Mouse (Mus musculus): ENCODE results near the gene Dap. TPM values are rescaled to one million over a fixed set of nuclear protein-coding genes. Genes with fewer than 3 reads are reported as not detected.

Gene Dap
- polyA plus RNA-seq, 1 experiment from 2014 or later = 87.1 TPM

GRCm38 (mm10) chr15:31296882-31297776, 73.0 kb downstream of the Dap start:
- no peak; the same call in 1 of the 2 replicates for ATAC-seq (ENCODE audit: low FRiP score, low TSS enrichment)
- H3K4me1 ChIP-seq (ENCODE audit: control insufficient read depth, insufficient read depth, low read length) = peaks cover 20% of the 10 kb centered on the region; the same call in 1 of the 2 replicates
- H3K36me3 ChIP-seq (ENCODE audit: control insufficient read depth, insufficient read depth, low read length) = no peaks in the 10 kb centered on the region
- H3K27ac ChIP-seq (ENCODE audit: low read depth, low read length) = no peak overlapping the region
- H3K9ac ChIP-seq (ENCODE audit: low read depth, low read length) = no peak overlapping the region
- peaks cover 28% of the 10 kb centered on the region for H3K27me3 ChIP-seq (ENCODE audit: control insufficient read depth, insufficient read depth, low read length)
- H3K9me3 ChIP-seq (ENCODE audit: control insufficient read depth, low read length) = no peaks in the 10 kb centered on the region
- H3K4me2 ChIP-seq (replicated peaks; ENCODE audit: low read depth, low read length) = peak overlapping the region; percentile 41
- 10% methylated on average over 40 of the region's 40 CpGs for WGBS
- H3K4me3 ChIP-seq (ENCODE audit: low read length) = peak overlapping the region; percentile 15; the same call in 1 of the 2 replicates

DNA sequence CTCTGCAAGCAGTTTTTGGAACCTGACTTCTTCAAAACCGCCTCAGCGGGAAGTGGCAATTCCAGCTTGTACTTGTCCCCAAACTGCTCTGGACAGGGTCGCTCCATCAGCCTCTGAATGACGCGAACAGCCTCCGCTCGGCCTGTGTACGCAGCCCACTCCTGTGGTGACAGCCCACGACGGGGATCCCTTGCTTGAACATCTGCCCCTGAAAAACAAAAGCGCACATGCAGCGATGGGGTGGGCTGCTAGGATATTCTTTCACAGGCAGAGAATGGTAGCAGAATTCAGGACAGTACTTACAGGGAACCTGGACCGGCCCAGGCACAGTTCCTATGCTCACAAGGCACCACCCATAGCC, 73.6 kb downstream of the Dap start:
- Histone ChIP-seq H3K9me3 (ENCODE audit: control insufficient read depth, low read length) (no peaks in the 10 kb centered on the region), H3K9ac (ENCODE audit: low read depth, low read length) (no peak overlapping the region), H3K4me2 (replicated peaks; ENCODE audit: low read depth, low read length) (peak overlapping the region; percentile 41), H3K36me3 (ENCODE audit: control insufficient read depth, insufficient read depth, low read length) (no peaks in the 10 kb centered on the region), H3K27me3 (ENCODE audit: control insufficient read depth, insufficient read depth, low read length) (peaks cover 28% of the 10 kb centered on the region), H3K4me1 (ENCODE audit: control insufficient read depth, insufficient read depth, low read length) (peaks cover 16% of the 10 kb centered on the region; the same call in 1 of the 2 replicates), H3K27ac (ENCODE audit: low read depth, low read length) (no peak overlapping the region), H3K4me3 (ENCODE audit: low read length) (peak overlapping the region; percentile 15; the same call in 1 of the 2 replicates)
- 16% methylated on average over 13 of the region's 13 CpGs for WGBS
- ATAC-seq (ENCODE audit: low FRiP score, low TSS enrichment) = no peak

GRCm38 (mm10) chr15:31299258-31299917, 75.3 kb downstream of the Dap start:
- ATAC-seq (ENCODE audit: low FRiP score, low TSS enrichment) = no peak
- Histone ChIP-seq H3K36me3 (ENCODE audit: control insufficient read depth, insufficient read depth, low read length) (no peaks in the 10 kb centered on the region), H3K27me3 (ENCODE audit: control insufficient read depth, insufficient read depth, low read length) (peaks cover 28% of the 10 kb centered on the region), H3K27ac (ENCODE audit: low read depth, low read length) (no peak overlapping the region), H3K4me2 (replicated peaks; ENCODE audit: low read depth, low read length) (no peak overlapping the region), H3K4me3 (ENCODE audit: low read length) (no peak overlapping the region), H3K9ac (ENCODE audit: low read depth, low read length) (no peak overlapping the region), H3K4me1 (ENCODE audit: control insufficient read depth, insufficient read depth, low read length) (peaks cover 9% of the 10 kb centered on the region; the same call in 1 of the 2 replicates), H3K9me3 (ENCODE audit: control insufficient read depth, low read length) (no peaks in the 10 kb centered on the region)
- 54% methylated on average over 6 of the region's 6 CpGs for WGBS

- Histone ChIP-seq H3K9ac (ENCODE audit: low read depth, low read length) (no peak overlapping the region), H3K36me3 (ENCODE audit: control insufficient read depth, insufficient read depth, low read length) (no peaks in the 10 kb centered on the region), H3K4me2 (replicated peaks; ENCODE audit: low read depth, low read length) (no peak overlapping the region), H3K27me3 (ENCODE audit: control insufficient read depth, insufficient read depth, low read length) (peaks cover 8% of the 10 kb centered on the region), H3K27ac (ENCODE audit: low read depth, low read length) (no peak overlapping the region), H3K4me3 (ENCODE audit: low read length) (no peak overlapping the region), H3K4me1 (ENCODE audit: control insufficient read depth, insufficient read depth, low read length) (peaks cover 2% of the 10 kb centered on the region; the same call in 1 of the 2 replicates), H3K9me3 (ENCODE audit: control insufficient read depth, low read length) (no peaks in the 10 kb centered on the region)
- no peak for ATAC-seq (ENCODE audit: low FRiP score, low TSS enrichment)
- 55% methylated on average over 12 of the region's 12 CpGs for WGBS
These were observed 78.3 kb downstream of the Dap start for GRCm38 (mm10) chr15:31302293-31302990.

DNA sequence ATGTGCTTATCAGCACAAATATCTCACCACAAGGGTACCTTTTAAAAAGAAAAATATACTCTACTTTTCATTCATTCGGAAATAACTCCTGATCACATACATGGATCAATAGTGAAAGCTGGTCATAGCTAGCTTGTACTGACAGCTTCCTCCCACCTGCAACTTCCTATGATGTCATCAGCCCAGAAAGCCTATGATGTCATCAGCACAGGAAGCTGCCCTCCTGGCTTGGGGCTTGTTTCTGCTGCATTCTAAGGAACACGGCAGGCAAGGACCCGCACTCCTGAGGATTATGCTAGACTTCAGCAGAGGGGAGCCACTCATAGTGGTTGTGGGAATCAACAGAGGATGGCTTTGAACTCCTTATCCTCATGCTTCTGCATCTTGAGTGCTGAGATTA, 80.2 kb downstream of the Dap start:
- Histone ChIP-seq H3K9ac (ENCODE audit: low read depth, low read length) (no peak overlapping the region), H3K36me3 (ENCODE audit: control insufficient read depth, insufficient read depth, low read length) (no peaks in the 10 kb centered on the region), H3K9me3 (ENCODE audit: control insufficient read depth, low read length) (no peaks in the 10 kb centered on the region), H3K4me1 (ENCODE audit: control insufficient read depth, insufficient read depth, low read length) (no peaks in the 10 kb centered on the region), H3K4me2 (replicated peaks; ENCODE audit: low read depth, low read length) (no peak overlapping the region), H3K4me3 (ENCODE audit: low read length) (no peak overlapping the region), H3K27me3 (ENCODE audit: control insufficient read depth, insufficient read depth, low read length) (no peaks in the 10 kb centered on the region), H3K27ac (ENCODE audit: low read depth, low read length) (no peak overlapping the region)
- ATAC-seq (ENCODE audit: low FRiP score, low TSS enrichment) = no peak
- 87% methylated on average over 3 of the region's 3 CpGs for WGBS

- no peaks in the 10 kb centered on the region for H3K36me3 ChIP-seq (ENCODE audit: control insufficient read depth, insufficient read depth, low read length)
- H3K27ac ChIP-seq (ENCODE audit: low read depth, low read length) = no peak overlapping the region
- H3K27me3 ChIP-seq (ENCODE audit: control insufficient read depth, insufficient read depth, low read length) = no peaks in the 10 kb centered on the region
- no peak overlapping the region for H3K4me3 ChIP-seq (ENCODE audit: low read length)
- ATAC-seq (ENCODE audit: low FRiP score, low TSS enrichment) = no peak
- H3K4me2 ChIP-seq (replicated peaks; ENCODE audit: low read depth, low read length) = no peak overlapping the region
- no peaks in the 10 kb centered on the region for H3K4me1 ChIP-seq (ENCODE audit: control insufficient read depth, insufficient read depth, low read length)
- no peak overlapping the region for H3K9ac ChIP-seq (ENCODE audit: low read depth, low read length)
- no peaks in the 10 kb centered on the region for H3K9me3 ChIP-seq (ENCODE audit: control insufficient read depth, low read length)
- WGBS = 58% methylated on average over 6 of the region's 6 CpGs
These were observed 81.1 kb downstream of the Dap start for GRCm38 (mm10) chr15:31305181-31305580.

- no peak for ATAC-seq (ENCODE audit: low FRiP score, low TSS enrichment)
These were observed 82.6 kb downstream of the Dap start for GRCm38 (mm10) chr15:31306726-31307125.

DNA sequence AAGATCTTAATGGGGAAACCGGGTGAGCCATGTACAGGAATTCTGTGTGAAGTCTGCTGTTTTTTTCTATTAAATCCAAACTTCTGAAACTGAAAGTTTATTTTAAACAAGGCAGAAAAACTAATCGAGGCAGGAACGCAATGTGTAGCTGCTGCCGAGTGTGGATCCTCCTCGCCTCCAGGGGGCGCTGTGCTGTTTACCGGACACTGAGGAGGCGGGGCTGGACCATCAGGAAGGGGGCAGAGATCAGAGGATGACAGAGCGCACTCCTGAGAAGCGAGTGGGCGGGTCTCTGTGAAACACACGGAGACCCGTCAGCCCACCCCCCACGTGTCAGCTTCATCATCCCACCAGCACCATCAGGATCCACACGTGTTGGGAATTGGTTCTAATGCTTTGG, 85.4 kb downstream of the Dap start:
- no peak for ATAC-seq (ENCODE audit: low FRiP score, low TSS enrichment)
- WGBS = 75% methylated on average over 15 of the region's 15 CpGs
- H3K27ac ChIP-seq (ENCODE audit: low read depth, low read length) = no peak overlapping the region

More at GRCm38 (mm10) chr15:31306726-31307125, 82.6 kb downstream of the Dap start:
- H3K4me1 ChIP-seq (ENCODE audit: control insufficient read depth, insufficient read depth, low read length) = no peaks in the 10 kb centered on the region
- no peaks in the 10 kb centered on the region for H3K9me3 ChIP-seq (ENCODE audit: control insufficient read depth, low read length)
- no peak overlapping the region for H3K4me3 ChIP-seq (ENCODE audit: low read length)
- H3K4me2 ChIP-seq (replicated peaks; ENCODE audit: low read depth, low read length) = no peak overlapping the region
- no peak overlapping the region for H3K9ac ChIP-seq (ENCODE audit: low read depth, low read length)
- H3K36me3 ChIP-seq (ENCODE audit: control insufficient read depth, insufficient read depth, low read length) = no peaks in the 10 kb centered on the region
- no peak overlapping the region for H3K27ac ChIP-seq (ENCODE audit: low read depth, low read length)
- 85% methylated on average over 4 of the region's 4 CpGs for WGBS
- H3K27me3 ChIP-seq (ENCODE audit: control insufficient read depth, insufficient read depth, low read length) = no peaks in the 10 kb centered on the region

More for the DNA sequence above, 85.4 kb downstream of the Dap start:
- H3K27me3 ChIP-seq (ENCODE audit: control insufficient read depth, insufficient read depth, low read length) = no peaks in the 10 kb centered on the region
- no peak overlapping the region for H3K4me2 ChIP-seq (replicated peaks; ENCODE audit: low read depth, low read length)
- H3K36me3 ChIP-seq (ENCODE audit: control insufficient read depth, insufficient read depth, low read length) = no peaks in the 10 kb centered on the region
- H3K9ac ChIP-seq (ENCODE audit: low read depth, low read length) = no peak overlapping the region
- no peaks in the 10 kb centered on the region for H3K9me3 ChIP-seq (ENCODE audit: control insufficient read depth, low read length)
- H3K4me3 ChIP-seq (ENCODE audit: low read length) = no peak overlapping the region
- H3K4me1 ChIP-seq (ENCODE audit: control insufficient read depth, insufficient read depth, low read length) = no peaks in the 10 kb centered on the region

Data from kidney, embryonic 14.5 days (tissue).